Mouse (Mus musculus): ENCODE data around the gene Gm10309. TPM values are rescaled to one million over a fixed set of nuclear protein-coding genes. Genes with fewer than 3 reads are reported as not detected.

Gm10309 gene
- polyA plus RNA-seq, 1 experiment from 2014 or later = 0.40 TPM

Other genes with a start within 250 kb of the Gm10309 start
- 2.8 and 3.3 TPM in 2 replicates for gene Epas1, start 248.5 kb upstream of the Gm10309 start, polyA plus RNA-seq (2016; fragmentation: Nextera tagmentation; extraction: Ambion mirVana)